Mouse (Mus musculus) ES-Bruce4 (cell line): Measurements from ENCODE around the gene Cdc14a. TPM values are rescaled to one million over a fixed set of nuclear protein-coding genes. Genes with fewer than 3 reads are reported as not detected.

Experiments
- H3K27ac ChIP-seq: 2 replicates; pipeline ENCODE4 v1.5.1; 2012; ENCODE audit warnings: low read length, inconsistent platforms; ENCODE audit not compliant: insufficient read depth
- H3K27me3 ChIP-seq: 2 replicates; pipeline ENCODE4 v1.6.1; 2012; ENCODE audit warnings: mild to moderate bottlenecking, low read length, inconsistent platforms; ENCODE audit not compliant: control insufficient read depth, poor library complexity, insufficient read depth, severe bottlenecking
- H3K36me3 ChIP-seq: 2 replicates; pipeline ENCODE4 v1.6.1; 2012; ENCODE audit warnings: inconsistent platforms, mild to moderate bottlenecking, low read length, moderate library complexity; ENCODE audit not compliant: control insufficient read depth, poor library complexity, insufficient read depth, severe bottlenecking
- H3K4me1 ChIP-seq: one replicate; pipeline ENCODE4 v1.8.1; 2011; ENCODE audit warnings: low read length; ENCODE audit not compliant: control insufficient read depth, insufficient read depth
- H3K4me3 ChIP-seq: 2 replicates; pipeline ENCODE4 v1.5.1; 2011; ENCODE audit warnings: low read depth, mild to moderate bottlenecking, low read length
- H3K9ac ChIP-seq: 2 replicates; pipeline ENCODE4 v1.6.1; 2012; ENCODE audit warnings: low read depth, mild to moderate bottlenecking, inconsistent platforms; ENCODE audit not compliant: poor library complexity, severe bottlenecking
- H3K9me3 ChIP-seq: replicated peaks from 2 replicates; pipeline ENCODE4 v1.6.1; 2012; ENCODE audit warnings: mild to moderate bottlenecking, low read length, inconsistent platforms; ENCODE audit not compliant: control insufficient read depth, poor library complexity, insufficient read depth, severe bottlenecking
- CTCF ChIP-seq: IDR thresholded peaks from one replicate; pipeline ENCODE4 v1.8.1; 2011; ENCODE audit warnings: low read depth, low read length
- EP300 ChIP-seq: IDR thresholded peaks from 2 replicates; pipeline ENCODE4 v1.6.1; 2011; ENCODE audit warnings: low read depth, low read length; ENCODE audit not compliant: insufficient read depth
- POLR2A ChIP-seq: IDR thresholded peaks from one replicate; pipeline ENCODE4 v1.8.1; 2011; ENCODE audit warnings: low read length; ENCODE audit not compliant: insufficient read depth
- polyA plus RNA-seq: library from polyadenylated mRNA; stranded (reverse); fragments of >200 nt; gene quantifications from 2 replicates; pipeline ENCODE4 v1.2.4, GENCODE M21; 2011; ENCODE audit warnings: low read depth; ENCODE audit not compliant: missing spikeins, insufficient read depth, insufficient read length

The Cdc14a gene
- polyA plus RNA-seq, 1 experiment = 3.6 TPM

GRCm38 (mm10) chr3:116421121-116421520 is 2.7 kb downstream of the Cdc14a start:
- TF ChIP-seq POLR2A = no peak
- TF ChIP-seq EP300 = no peak
- Histone ChIP-seq H3K9ac (no peak overlapping the region), H3K36me3 (no peaks in the 10 kb centered on the region), H3K4me3 (no peak overlapping the region), H3K4me1 (no peaks in the 10 kb centered on the region), H3K27ac (no peak overlapping the region), H3K27me3 (no peaks in the 10 kb centered on the region), H3K9me3 (peaks cover 5% of the 10 kb centered on the region; the same call in 1 of the 2 replicates)

- peaks cover 5% of the 10 kb centered on the region; the same call in 1 of the 2 replicates for H3K9me3 ChIP-seq
- no peak overlapping the region for H3K27ac ChIP-seq
- TF ChIP-seq CTCF = no peak
- H3K9ac ChIP-seq = no peak overlapping the region
- no peak overlapping the region for H3K4me3 ChIP-seq
- no peaks in the 10 kb centered on the region for H3K36me3 ChIP-seq
- no peaks in the 10 kb centered on the region for H3K27me3 ChIP-seq
- no peaks in the 10 kb centered on the region for H3K4me1 ChIP-seq
These were observed 4.0 kb downstream of the Cdc14a start for GRCm38 (mm10) chr3:116419791-116420190.

- Histone ChIP-seq H3K36me3 (no peaks in the 10 kb centered on the region), H3K9me3 (peaks cover 5% of the 10 kb centered on the region; the same call in 1 of the 2 replicates), H3K4me3 (no peak overlapping the region), H3K27ac (no peak overlapping the region), H3K4me1 (no peaks in the 10 kb centered on the region), H3K9ac (no peak overlapping the region), H3K27me3 (no peaks in the 10 kb centered on the region)
- no peak for TF ChIP-seq POLR2A
- TF ChIP-seq EP300 = no peak
- no peak for TF ChIP-seq CTCF
These were observed 9.4 kb downstream of the Cdc14a start for GRCm38 (mm10) chr3:116414451-116414860.

- H3K9me3 ChIP-seq = peaks cover 5% of the 10 kb centered on the region; the same call in 1 of the 2 replicates
- no peak overlapping the region for H3K27ac ChIP-seq
- no peaks in the 10 kb centered on the region for H3K27me3 ChIP-seq
- no peaks in the 10 kb centered on the region for H3K36me3 ChIP-seq
- H3K9ac ChIP-seq = no peak overlapping the region
- no peak overlapping the region for H3K4me3 ChIP-seq
- TF ChIP-seq POLR2A (no peak), EP300 (no peak), CTCF (no peak)
- H3K4me1 ChIP-seq = no peaks in the 10 kb centered on the region
These were observed 10.7 kb downstream of the Cdc14a start for GRCm38 (mm10) chr3:116412954-116413724.

GRCm38 (mm10) chr3:116410051-116410450 is 13.8 kb downstream of the Cdc14a start:
- no peaks in the 10 kb centered on the region for H3K27me3 ChIP-seq
- TF ChIP-seq POLR2A (no peak), CTCF (no peak), EP300 (no peak)
- H3K4me3 ChIP-seq = no peak overlapping the region
- no peaks in the 10 kb centered on the region for H3K9me3 ChIP-seq
- H3K4me1 ChIP-seq = no peaks in the 10 kb centered on the region
- H3K27ac ChIP-seq = no peak overlapping the region
- H3K36me3 ChIP-seq = no peaks in the 10 kb centered on the region
- H3K9ac ChIP-seq = no peak overlapping the region

GRCm38 (mm10) chr3:116409486-116409885 is 14.3 kb downstream of the Cdc14a start:
- Histone ChIP-seq H3K36me3 (no peaks in the 10 kb centered on the region), H3K27ac (no peak overlapping the region), H3K9me3 (no peaks in the 10 kb centered on the region), H3K4me1 (no peaks in the 10 kb centered on the region), H3K9ac (no peak overlapping the region), H3K27me3 (no peaks in the 10 kb centered on the region), H3K4me3 (no peak overlapping the region)
- no peak for TF ChIP-seq CTCF
- no peak for TF ChIP-seq EP300
- TF ChIP-seq POLR2A = no peak
